Mouse (Mus musculus) forebrain, embryonic 13.5 days (tissue): Measurements from ENCODE around the gene Kcnq5. TPM values are rescaled to one million over a fixed set of nuclear protein-coding genes. Genes with fewer than 3 reads are reported as not detected.

ENCODE experiments used
- ATAC-seq: fragments of 200-750 bp; cut with Nextera tagmentation; 2 replicates; pipeline ENCODE4 v1.8.0; 2017
- H3K27ac ChIP-seq: fragments of 300-500 bp; sonication (generic); 2 replicates; pipeline ENCODE4 v1.5.1; 2015; ENCODE audit warnings: inconsistent platforms, mild to moderate bottlenecking, moderate library complexity
- H3K27me3 ChIP-seq: fragments of 300-500 bp; sonication (generic); 2 replicates; pipeline ENCODE4 v1.6.1; 2015; ENCODE audit warnings: mild to moderate bottlenecking, inconsistent platforms
- H3K36me3 ChIP-seq: fragments of 300-500 bp; sonication (generic); 2 replicates; pipeline ENCODE4 v1.6.1; 2015; ENCODE audit warnings: mild to moderate bottlenecking, inconsistent platforms; ENCODE audit not compliant: poor library complexity, severe bottlenecking
- H3K4me1 ChIP-seq: fragments of 300-500 bp; sonication (generic); 2 replicates; pipeline ENCODE4 v1.6.1; 2015; ENCODE audit warnings: inconsistent platforms
- H3K4me2 ChIP-seq: fragments of 300-500 bp; sonication (generic); 2 replicates; pipeline ENCODE4 v1.6.1; 2015; ENCODE audit warnings: inconsistent platforms, mild to moderate bottlenecking, moderate library complexity
- H3K4me3 ChIP-seq: fragments of 300-500 bp; sonication (generic); 2 replicates; pipeline ENCODE4 v1.5.1; 2015; ENCODE audit warnings: mild to moderate bottlenecking, inconsistent platforms
- H3K9ac ChIP-seq: fragments of 300-500 bp; sonication (generic); 2 replicates; pipeline ENCODE4 v1.6.1; 2015; ENCODE audit warnings: mild to moderate bottlenecking, inconsistent platforms
- H3K9me3 ChIP-seq: fragments of 300-500 bp; sonication (generic); replicated peaks from 2 replicates; pipeline ENCODE4 v1.6.1; 2016; ENCODE audit warnings: inconsistent platforms
- WGBS: fragments of 180-500 bp; shearing (Covaris S2); methylation state at CpG from one replicate; pipeline ENCODE4 v1.1.7; 2015; 5-methylcytosine and 5-hydroxymethylcytosine counted together
- polyA plus RNA-seq: library from polyadenylated mRNA; unstranded; fragments of >200 nt; fragmentation: Nextera tagmentation; extraction: Ambion mirVana; gene quantifications from 2 replicates; pipeline ENCODE4 v1.2.1, GENCODE M21; 2015

Gene Kcnq5
- polyA plus RNA-seq = 0.72 and 0.97 TPM in 2 replicates

DNA sequence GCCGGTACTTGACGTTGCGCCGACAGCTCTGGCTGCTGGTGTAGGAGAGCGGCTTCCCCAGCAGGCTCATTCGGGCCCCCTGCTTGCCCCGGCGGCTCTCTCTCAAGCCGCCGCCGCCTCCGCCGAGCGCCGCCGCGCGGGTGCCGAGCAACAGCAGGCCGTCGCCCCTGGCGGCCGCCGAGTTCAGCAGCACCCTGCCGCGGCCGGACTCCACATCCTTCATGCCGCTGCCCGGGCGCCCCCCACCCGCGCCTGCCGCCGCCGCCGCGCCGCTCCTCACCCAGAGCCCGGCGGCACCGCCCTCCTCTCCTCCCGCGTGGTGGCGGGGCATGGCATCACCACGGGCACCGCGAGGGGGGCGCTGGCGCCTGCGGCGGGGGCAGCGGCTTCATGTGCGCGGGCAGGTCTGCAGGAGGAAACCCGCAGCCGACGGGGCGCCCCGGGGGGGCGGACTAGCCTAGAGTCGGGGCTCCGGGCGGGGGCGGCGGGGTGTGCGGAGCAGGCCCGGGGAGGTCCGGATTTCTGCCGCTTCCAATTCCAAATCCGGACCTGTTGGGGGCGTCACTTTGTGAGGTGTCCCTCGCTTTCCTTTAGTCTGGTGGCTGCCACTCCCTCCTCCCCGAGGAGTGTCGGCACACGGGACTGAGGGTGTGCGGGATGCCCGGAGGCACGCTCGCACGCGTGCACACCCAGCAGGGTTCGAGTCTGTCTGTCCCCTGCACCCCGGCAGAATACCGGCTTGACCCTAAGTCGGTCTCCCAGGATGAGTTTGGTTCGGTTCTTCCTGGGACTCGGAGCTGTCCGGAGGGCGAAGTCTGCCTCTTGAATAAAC lies at the start of gene Kcnq5:
TSS of gene Kcnq5 (minus strand) at position 692 of the 832 bp plus-strand sequence.
- peak within 1 kb of the TSS; percentile 96 for H3K4me2 ChIP-seq
- H3K9ac ChIP-seq = peak within 1 kb of the TSS; percentile 70
- no peaks in the 10 kb centered on the region for H3K36me3 ChIP-seq
- no peaks in the 10 kb centered on the region for H3K9me3 ChIP-seq
- peaks cover 15% of the 10 kb centered on the region for H3K4me1 ChIP-seq
- peak within 1 kb of the TSS; percentile 66 for H3K4me3 ChIP-seq
- WGBS = 1% methylated on average over 63 of the region's 89 CpGs
- ATAC-seq = peak; percentile 86
- H3K27me3 ChIP-seq = peaks cover 23% of the 10 kb centered on the region; the same call in 1 of the 2 replicates
- no peak within 1 kb of the TSS for H3K27ac ChIP-seq

DNA sequence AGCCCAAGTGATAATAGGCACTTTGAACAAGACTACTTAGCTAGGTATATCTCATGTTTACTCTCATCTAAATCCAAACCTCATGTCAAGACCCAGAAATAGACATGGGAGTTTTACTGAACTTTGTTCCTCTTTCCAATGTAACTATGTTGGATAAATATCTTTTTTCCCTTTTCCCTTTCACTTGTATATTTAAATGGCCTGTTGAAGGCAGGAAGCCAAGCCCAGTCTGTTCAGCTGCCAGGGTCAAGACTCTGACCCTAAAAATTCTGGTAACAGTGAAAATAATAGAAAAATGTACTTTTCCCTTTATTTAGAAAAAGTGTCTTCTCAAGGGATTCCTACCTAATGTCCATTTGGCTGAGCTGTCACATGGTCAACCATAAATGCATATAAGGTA lies 18.0 kb upstream of the Kcnq5 start:
- Histone ChIP-seq H3K4me2 (no peak overlapping the region), H3K36me3 (no peaks in the 10 kb centered on the region), H3K27ac (no peak overlapping the region), H3K9ac (no peak overlapping the region), H3K4me1 (no peaks in the 10 kb centered on the region), H3K4me3 (no peak overlapping the region), H3K9me3 (no peaks in the 10 kb centered on the region), H3K27me3 (no peaks in the 10 kb centered on the region)
- no peak for ATAC-seq

DNA sequence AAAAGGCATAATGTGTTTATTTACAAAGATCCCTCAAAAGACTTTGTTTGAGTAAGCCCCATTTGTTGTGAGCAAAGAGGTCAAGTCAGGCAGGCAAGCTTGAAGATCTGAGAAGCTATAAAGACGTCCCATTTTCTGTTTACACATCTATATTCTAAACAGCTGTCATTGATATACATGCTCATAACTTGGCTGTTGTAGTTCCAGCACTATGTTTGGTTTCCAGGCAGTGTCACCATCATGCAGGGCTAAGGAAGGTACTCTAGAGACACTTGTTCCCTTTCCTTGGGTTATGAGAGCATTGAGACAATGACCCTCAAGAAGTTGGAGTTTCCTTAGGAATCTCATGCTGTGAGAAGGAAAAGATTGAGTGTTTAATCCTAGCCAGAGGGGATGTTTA lies 17.6 kb upstream of the Kcnq5 start:
- ATAC-seq = no peak
- WGBS = 74% methylated on average over 1 of the region's 1 CpGs

DNA sequence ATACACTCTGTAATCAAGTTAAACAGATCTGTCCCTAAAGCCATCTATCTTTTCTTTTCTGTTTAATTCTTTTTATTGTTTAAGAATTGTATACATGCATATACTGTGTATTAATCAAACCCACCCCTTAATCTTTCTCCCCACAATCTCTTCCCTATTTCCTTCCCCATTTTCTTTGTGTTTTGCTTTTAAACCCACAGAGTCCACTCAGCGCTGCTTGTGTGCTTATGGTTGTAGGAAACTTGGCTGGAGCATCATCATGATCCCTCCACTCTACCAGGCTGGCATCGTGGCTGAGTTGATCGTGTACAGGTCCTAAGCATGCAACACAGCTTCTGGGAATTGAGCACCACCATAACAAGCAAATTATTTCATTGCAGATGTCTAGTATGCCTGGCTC lies 12.3 kb upstream of the Kcnq5 start:
- Histone ChIP-seq H3K4me1 (no peaks in the 10 kb centered on the region), H3K9ac (no peak overlapping the region), H3K4me3 (no peak overlapping the region), H3K27ac (no peak overlapping the region), H3K9me3 (no peaks in the 10 kb centered on the region), H3K27me3 (no peaks in the 10 kb centered on the region), H3K36me3 (no peaks in the 10 kb centered on the region), H3K4me2 (no peak overlapping the region)
- 93% methylated on average over 3 of the region's 3 CpGs for WGBS
- ATAC-seq = no peak

More for the DNA sequence above, 17.6 kb upstream of the Kcnq5 start:
- H3K27ac ChIP-seq = no peak overlapping the region
- no peaks in the 10 kb centered on the region for H3K36me3 ChIP-seq
- no peak overlapping the region for H3K9ac ChIP-seq
- H3K27me3 ChIP-seq = no peaks in the 10 kb centered on the region
- no peak overlapping the region for H3K4me3 ChIP-seq
- H3K9me3 ChIP-seq = no peaks in the 10 kb centered on the region
- no peak overlapping the region for H3K4me2 ChIP-seq
- H3K4me1 ChIP-seq = no peaks in the 10 kb centered on the region

DNA sequence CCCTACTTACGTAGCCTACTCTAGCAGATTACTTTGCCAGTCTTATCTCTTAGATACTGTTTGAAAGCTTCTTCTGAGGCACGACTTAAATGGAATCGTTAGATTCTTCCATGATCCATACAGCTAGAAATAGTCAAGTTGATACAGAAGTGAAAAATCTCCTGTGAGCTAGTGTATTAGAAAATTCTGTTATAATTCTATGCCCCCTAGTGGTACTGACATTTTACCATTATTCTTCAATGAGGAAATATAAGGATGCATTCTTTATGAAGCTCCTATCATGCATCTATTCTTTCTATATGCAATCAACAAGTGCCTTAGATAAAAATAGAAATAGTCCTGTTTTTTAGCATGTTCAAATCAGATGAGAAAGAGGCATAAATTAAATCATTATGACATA lies 5.4 kb upstream of the Kcnq5 start:
- Histone ChIP-seq H3K27me3 (peaks cover 15% of the 10 kb centered on the region; the same call in 1 of the 2 replicates), H3K36me3 (no peaks in the 10 kb centered on the region), H3K9me3 (no peaks in the 10 kb centered on the region), H3K4me3 (no peak overlapping the region), H3K27ac (no peak overlapping the region), H3K4me1 (peaks cover 4% of the 10 kb centered on the region), H3K9ac (no peak overlapping the region), H3K4me2 (no peak overlapping the region)
- ATAC-seq = no peak
- 90% methylated on average over 3 of the region's 3 CpGs for WGBS

DNA sequence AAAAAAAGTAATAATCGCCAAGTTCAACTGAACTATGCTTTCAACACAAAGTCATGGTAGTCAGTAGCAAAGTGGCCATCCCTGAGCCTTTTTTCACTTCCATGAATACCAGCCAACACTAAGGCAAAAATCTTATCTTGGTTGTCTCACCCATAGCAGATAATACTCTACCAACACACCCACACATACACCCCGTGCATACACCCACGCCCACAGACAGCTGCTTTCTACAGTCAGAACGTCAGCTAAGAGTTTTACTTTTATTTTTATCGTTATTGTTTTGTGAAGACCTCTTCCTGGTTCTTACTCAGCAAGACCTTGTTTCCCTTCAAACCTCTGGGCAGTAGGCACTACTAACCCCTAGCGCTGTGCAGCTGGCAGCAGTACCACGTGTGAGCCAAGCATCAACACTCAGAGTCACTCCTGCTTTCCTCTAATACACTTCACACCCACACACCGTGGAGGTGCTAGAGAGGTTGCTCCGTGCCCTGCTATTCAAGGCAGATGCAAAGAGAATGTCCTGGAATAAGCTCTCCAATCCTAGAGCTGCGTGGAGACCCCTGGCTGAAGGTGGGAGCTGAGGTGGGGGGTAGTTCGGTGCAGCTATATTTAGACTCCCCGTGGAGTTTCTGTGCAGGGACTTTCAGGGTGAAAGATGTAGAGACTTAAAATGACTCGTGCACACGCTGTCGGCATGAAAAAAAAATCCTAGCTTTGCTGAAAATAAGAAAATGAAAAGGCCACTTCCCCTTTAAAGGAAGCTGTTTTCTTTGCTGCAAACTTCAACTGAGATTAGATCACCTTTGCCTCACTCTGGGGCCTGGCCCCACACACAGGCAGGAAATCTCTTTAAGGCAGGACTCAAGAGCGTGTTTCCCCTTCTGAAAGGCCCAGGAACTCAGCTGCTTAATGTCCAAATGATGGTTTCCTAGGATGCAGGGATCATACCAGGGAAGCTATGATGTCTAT lies 1.4 kb upstream of the Kcnq5 start:
- Histone ChIP-seq H3K4me3 (no peak overlapping the region), H3K27ac (no peak overlapping the region), H3K36me3 (no peaks in the 10 kb centered on the region), H3K4me2 (no peak overlapping the region), H3K9me3 (no peaks in the 10 kb centered on the region), H3K27me3 (peaks cover 23% of the 10 kb centered on the region; the same call in 1 of the 2 replicates), H3K9ac (no peak overlapping the region), H3K4me1 (peaks cover 15% of the 10 kb centered on the region)
- no peak for ATAC-seq
- 58% methylated on average over 16 of the region's 16 CpGs for WGBS

DNA sequence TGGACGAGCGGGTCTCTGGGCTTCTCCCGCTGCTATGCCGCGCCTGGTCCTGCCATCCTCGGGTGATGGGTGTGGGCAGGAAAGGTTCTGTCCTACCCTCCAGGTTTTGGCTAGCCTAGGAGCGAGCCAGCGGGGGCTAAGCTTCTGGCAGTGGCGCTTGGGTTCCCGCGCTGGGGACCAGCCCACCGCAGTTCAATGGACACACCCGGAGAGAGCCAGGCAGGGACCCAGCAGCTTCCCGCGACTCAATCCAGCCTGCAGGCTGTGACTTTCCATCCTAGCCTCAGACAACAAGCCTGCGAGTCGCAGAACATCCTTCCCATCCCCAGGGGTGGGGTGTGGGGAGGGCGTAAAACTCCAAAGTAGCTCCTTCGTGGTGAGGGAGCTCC lies 335 bp upstream of the Kcnq5 start:
- Histone ChIP-seq H3K4me2 (peak overlapping the region; percentile 96), H3K9me3 (no peaks in the 10 kb centered on the region), H3K9ac (peak overlapping the region; percentile 70), H3K36me3 (no peaks in the 10 kb centered on the region), H3K4me3 (peak overlapping the region; percentile 66), H3K27me3 (peaks cover 23% of the 10 kb centered on the region; the same call in 1 of the 2 replicates), H3K4me1 (peaks cover 15% of the 10 kb centered on the region), H3K27ac (no peak overlapping the region)
- WGBS = under 1% methylated on average over 18 of the region's 19 CpGs
- peak; percentile 33 for ATAC-seq

DNA sequence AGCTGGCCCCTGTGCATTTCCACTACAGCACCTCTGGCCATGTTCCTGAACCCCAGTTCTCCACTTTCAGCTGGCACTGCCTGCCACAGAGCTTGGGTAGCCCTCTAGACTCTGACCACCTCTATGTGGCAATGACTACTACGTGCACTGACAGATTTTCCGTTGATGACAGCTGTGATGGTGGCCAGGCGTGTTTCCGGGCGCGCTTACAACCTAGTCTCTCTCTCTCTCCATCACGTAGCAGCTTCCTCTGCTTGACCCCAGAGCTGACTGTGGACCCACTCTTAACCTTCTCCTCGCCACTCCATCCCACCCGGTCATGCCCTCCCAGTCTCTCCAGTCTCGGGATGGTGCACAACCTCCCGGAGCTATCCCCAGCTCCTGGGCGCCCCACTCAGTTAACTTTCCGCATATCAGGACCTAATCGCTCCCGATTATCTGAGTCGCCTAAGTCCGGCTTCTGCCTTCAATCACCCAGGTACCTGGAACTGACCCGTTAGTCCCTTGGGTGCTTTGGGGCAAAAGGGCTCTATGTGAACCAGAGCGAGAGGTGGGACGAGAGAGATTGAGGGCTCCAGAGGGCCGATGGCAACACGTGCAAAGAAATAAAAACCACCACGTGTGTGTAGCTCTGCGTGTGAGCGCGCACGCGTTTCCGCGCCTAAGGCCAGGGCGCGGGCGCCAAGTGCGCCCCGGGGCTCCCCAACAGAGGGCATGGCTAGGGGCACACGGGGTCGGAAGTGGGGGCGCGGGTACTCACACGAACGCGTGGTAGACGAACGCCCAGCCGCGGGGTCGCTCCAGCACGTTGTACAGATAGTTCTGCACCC lies 1.1 kb downstream of the Kcnq5 start:
- H3K4me1 ChIP-seq = peaks cover 15% of the 10 kb centered on the region
- WGBS = under 1% methylated on average over 48 of the region's 48 CpGs
- peak overlapping the region; percentile 96 for H3K4me2 ChIP-seq
- peak overlapping the region; percentile 66 for H3K4me3 ChIP-seq
- H3K27me3 ChIP-seq = peaks cover 23% of the 10 kb centered on the region; the same call in 1 of the 2 replicates
- ATAC-seq = peak; percentile 70
- H3K36me3 ChIP-seq = no peaks in the 10 kb centered on the region
- H3K9me3 ChIP-seq = no peaks in the 10 kb centered on the region
- H3K27ac ChIP-seq = no peak overlapping the region
- peak overlapping the region; percentile 70 for H3K9ac ChIP-seq

DNA sequence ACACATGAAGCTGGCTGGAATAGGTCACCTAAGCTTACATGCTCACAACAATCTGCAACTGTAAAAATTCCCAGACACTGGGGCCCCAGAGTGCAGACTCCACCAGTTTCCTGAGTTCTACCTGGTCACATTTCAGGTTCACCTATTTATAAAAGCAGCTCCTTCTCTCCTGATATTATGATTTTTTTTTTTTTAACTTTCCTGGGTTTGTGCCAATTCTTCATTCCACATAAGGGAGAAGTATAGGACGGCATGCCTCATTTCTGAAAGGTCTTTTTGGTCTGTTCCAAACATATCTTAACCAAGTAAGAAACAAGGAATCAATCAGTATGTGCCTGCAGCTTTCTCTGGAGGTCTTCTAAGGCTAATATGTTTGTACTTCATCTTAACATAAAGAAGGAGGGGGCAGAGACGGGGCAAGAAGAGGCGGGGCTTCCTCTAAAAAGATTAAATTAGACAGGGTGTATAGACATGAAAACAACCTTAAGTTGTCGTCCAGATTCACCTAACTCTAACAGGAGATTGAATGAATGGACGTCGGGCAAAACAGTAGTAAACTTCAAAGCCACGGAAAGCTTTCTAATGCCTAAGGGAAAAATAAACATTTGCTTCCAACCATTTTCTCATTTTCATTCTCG lies 2.0 kb downstream of the Kcnq5 start:
- peak overlapping the region; percentile 96 for H3K4me2 ChIP-seq
- ATAC-seq = no peak
- H3K4me1 ChIP-seq = peaks cover 15% of the 10 kb centered on the region
- H3K27me3 ChIP-seq = peaks cover 23% of the 10 kb centered on the region; the same call in 1 of the 2 replicates
- no peaks in the 10 kb centered on the region for H3K36me3 ChIP-seq
- WGBS = 43% methylated on average over 8 of the region's 8 CpGs
- no peak overlapping the region for H3K9ac ChIP-seq
- H3K9me3 ChIP-seq = no peaks in the 10 kb centered on the region
- H3K4me3 ChIP-seq = peak overlapping the region; percentile 66; the same call in 1 of the 2 replicates
- no peak overlapping the region for H3K27ac ChIP-seq

DNA sequence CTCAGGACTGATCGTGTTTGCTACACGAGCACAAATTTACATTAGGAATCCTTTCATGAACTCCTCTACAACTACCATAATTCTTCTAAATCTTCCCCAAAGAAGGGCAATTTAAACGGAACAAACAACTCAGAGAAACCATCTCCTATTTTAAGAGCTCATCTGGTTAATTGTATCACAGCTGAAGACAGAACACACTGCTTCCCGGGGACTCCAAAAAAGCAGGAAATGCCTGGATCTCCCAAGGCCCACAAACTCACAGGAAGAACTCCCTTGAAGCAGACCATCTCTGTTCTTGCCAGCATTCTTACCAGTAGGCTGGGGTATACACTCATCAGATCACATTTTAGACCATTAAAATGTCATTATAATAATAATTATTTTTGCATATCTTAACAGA lies 3.7 kb downstream of the Kcnq5 start:
- Histone ChIP-seq H3K9ac (no peak overlapping the region), H3K27me3 (peaks cover 14% of the 10 kb centered on the region; the same call in 1 of the 2 replicates), H3K4me3 (no peak overlapping the region), H3K9me3 (no peaks in the 10 kb centered on the region), H3K36me3 (no peaks in the 10 kb centered on the region), H3K27ac (no peak overlapping the region), H3K4me1 (peaks cover 15% of the 10 kb centered on the region), H3K4me2 (no peak overlapping the region)
- no peak for ATAC-seq
- WGBS = 71% methylated on average over 4 of the region's 4 CpGs

DNA sequence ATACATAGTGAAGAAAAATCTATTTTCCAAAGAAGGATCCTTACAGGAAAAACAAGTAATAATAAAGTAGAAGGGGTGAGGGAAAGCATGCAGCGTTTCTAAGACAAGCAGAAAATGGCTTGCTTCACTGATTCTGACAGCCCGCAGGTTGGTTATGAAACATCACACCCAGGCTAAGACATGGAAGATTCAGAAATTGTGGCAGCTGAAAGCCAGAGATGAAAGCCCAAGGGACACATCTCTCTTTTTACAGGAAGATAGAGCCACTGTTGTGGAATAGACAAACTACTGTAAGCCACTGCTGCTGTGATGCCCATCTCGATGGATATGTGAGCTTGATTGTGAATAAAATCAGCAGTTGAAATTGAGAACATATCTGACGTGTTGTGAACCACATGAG lies 20.9 kb downstream of the Kcnq5 start:
- ATAC-seq = no peak
- no peak overlapping the region for H3K4me2 ChIP-seq
- H3K9ac ChIP-seq = no peak overlapping the region
- no peak overlapping the region for H3K4me3 ChIP-seq
- no peaks in the 10 kb centered on the region for H3K4me1 ChIP-seq
- H3K27ac ChIP-seq = no peak overlapping the region
- WGBS = 82% methylated on average over 4 of the region's 4 CpGs
- H3K27me3 ChIP-seq = no peaks in the 10 kb centered on the region
- H3K36me3 ChIP-seq = no peaks in the 10 kb centered on the region
- H3K9me3 ChIP-seq = no peaks in the 10 kb centered on the region
